Mouse (Mus musculus): ENCODE measurements around the gene Rps29.
A peak's percentile ranks its signal among the peaks of the same experiment; 100 is the strongest.
"Not testable (repeated sequence)": the region's sequence is repeated elsewhere in the genome, so short reads cannot be mapped to it uniquely, and the experiment has no call there.

The Rps29 gene

DNA sequence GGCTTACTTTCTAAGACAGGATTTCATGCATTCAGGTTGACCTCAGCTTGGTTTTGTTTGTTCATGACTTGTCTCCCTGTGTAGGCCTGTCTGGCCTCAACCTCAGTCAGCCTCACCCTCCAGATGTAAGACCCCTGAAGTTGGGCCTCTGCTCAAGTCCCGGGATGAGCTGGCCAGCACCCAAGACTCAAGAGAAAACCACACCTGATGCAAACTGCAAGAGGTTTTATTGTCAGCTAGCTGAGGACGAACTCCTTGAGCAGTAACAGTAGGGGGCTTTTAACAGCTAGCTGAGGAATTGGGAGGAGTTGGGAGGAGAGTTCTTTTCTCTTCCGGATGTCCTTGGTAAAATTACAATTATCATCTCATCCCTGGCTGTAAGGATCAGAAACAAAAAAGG lies 18.5 kb upstream of the Rps29 start:
- no peak for DNase-seq

GRCm38 (mm10) chr12:69175975-69176374 lies 17.0 kb upstream of the Rps29 start:
- no peak for DNase-seq

DNA sequence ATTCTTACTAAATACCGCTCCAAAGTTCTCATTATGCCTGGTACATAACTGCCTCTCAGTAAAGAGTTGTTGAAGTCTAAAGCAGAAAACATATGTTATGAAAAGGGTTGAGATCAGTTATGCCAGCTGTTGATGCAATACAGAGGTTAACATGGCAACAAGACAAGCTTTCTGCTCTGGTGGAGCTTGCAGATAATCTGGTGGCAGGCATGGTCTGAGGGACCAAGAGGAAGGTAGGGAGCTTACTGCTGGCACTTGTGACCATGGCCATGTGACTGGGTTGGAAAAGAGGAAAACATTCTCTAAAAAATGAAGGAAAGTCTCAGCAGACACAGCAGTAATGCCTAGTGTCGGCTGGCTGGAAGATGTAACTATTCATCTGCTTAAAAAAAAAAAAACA lies 12.3 kb upstream of the Rps29 start:
- no peak for DNase-seq

DNA sequence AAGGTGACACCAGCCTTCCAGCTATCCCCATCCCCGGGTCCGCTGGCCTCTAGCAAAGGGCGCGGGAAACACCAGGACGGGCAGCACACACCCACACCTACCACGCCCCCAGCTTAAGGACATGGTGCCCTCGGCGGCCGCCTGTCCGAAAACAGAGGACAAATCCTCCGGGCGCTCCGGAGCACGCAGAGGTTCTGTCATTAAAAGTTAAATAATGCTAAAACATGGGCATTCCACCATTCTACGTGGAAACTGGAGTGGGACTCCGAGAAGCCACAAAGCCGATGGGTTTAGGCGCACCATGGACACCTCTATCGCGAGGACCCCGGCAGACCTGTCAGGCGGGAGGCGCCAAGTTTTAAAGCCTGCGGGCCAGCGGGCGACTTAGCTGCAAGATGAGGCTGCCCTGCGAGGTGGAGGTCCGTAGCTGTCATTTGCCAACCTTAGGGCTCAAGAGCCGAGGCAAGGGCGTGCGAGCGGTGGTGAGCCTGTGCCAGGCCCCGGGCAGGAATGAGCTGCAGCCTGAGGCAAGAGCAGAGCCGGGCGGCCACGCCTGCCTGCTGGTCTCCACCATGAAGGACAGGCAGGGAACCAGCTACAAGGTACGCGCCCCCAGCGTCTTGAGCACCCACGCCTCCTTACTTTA lies 9.6 kb upstream of the Rps29 start, which contains the start of gene Lrr1:
Gene Lrr1, plus strand, starts transcription at position 354 of the 646 bp plus-strand sequence.
- DNase-seq = peak; percentile 94

DNA sequence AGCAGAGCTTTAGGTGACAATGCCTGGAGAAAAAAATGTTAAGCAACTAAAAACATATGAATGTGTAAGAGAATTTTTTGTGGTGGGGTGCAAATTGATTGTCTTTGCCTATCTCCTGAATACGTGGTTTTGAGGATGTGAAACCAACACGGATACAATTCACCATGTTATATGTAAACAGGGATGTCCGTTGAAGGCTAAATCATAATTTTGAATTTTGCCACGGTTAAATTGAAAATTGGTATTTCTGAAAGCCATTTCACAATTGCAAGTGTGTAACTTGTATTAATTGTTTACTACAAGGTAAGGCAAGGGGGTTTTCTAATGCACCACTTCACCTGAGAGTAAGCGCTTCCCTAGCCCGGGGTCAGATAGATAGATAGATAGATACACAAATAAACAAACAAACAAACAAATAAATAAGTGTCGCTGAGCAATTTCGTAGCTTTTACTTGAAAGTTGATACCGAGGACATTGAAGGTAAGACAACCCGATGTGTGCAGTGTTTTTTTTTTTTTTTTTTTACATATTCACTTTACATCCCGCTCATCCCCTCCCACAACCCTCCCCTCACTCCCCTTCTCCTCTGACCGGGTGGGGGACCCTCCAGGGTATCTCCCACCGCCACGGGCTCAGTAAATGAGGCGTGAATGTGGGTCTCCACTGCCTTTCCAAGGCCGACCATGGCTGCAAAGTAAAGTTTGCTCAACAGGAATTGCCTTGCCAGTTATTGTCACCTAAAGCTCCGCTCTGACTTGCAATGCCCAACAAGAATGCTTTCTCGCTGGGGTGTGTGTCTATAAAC lies 8.9 kb upstream of the Rps29 start:
- DNase-seq = no peak

DNA sequence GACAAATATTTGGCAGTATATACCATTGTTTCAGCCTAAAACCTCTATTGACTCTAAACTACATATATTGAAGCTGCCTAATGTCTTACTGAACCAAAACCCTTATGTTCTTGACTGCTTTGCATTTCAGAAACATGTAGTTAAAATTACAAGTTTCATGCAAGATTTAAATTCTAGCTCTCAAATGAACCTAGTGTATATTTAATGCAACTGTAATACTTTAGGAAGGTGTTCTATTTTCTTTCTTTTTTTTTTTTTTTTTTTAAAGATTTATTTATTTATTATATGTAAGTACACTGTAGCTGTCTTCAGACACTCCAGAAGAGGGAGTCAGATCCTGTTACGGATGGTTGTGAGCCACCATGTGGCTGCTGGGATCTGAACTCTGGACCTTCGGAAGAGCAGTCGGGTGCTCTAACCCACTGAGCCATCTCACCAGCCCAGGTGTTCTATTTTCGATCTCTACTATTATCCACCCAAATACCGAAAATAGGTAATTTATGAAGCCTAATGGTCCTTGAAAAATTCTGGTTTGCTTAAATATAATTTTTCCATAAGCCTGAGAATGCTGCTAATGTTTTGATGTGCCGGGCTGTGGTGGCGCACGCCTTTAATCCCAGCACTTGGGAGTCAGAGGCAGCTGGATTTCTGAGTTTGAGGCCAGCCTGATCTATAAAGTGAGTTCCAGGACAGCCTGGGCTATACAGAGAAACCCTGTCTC lies 8.0 kb upstream of the Rps29 start:
- DNase-seq = not testable (repeated sequence)

- no peak for DNase-seq
Measured at GRCm38 (mm10) chr12:69164904-69165303, 5.9 kb upstream of the Rps29 start.

GRCm38 (mm10) chr12:69163586-69163985 lies 4.6 kb upstream of the Rps29 start:
- DNase-seq = not testable (repeated sequence)

DNA sequence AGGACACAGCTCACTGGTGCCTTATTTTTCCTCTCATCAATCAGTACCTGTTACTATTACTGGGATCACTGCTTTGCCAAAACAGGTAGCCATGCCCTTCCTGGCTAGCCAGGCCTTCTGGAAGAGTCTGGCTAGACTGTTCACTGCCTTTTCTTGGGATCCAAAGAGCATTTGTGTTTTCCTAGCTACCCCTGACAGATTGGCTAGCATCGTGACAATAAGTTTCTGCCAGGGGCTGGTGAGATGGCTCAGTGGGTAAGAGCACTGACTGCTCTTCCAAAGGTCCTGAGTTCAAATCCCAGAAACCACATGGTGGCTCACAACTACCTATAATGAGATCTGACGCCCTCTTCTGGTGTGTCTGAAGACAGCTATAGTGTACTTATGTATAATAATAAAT lies 1.7 kb upstream of the Rps29 start:
- DNase-seq = not testable (repeated sequence)

DNA sequence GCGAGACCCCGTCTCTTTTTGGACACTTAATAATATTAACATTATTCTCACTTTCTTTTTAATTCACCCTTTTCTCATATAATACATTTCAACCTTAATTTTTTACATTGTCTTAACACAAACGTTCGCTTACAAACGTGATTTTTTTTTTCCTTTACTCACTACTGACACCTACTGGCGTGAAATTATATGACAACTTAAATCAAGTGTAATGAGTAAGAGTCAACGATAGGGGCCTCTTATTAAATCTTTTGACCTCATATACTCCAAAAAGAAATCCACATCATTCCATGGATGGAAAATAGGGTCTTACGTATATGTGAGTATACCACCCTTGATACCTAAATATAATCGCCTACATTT lies 573 bp upstream of the Rps29 start:
- DNase-seq = peak; percentile 75

- no peak for DNase-seq
Measured at GRCm38 (mm10) chr12:69158366-69158764, 621 bp downstream of the Rps29 start.

- no peak for DNase-seq
Measured at GRCm38 (mm10) chr12:69157107-69157506, 1.9 kb downstream of the Rps29 start.

- no peak for DNase-seq
Measured at GRCm38 (mm10) chr12:69156436-69156835, 2.5 kb downstream of the Rps29 start.

GRCm38 (mm10) chr12:69155923-69156322 lies 3.1 kb downstream of the Rps29 start:
- DNase-seq = no peak

GRCm38 (mm10) chr12:69150049-69150448 lies 8.9 kb downstream of the Rps29 start:
- no peak for DNase-seq

DNA sequence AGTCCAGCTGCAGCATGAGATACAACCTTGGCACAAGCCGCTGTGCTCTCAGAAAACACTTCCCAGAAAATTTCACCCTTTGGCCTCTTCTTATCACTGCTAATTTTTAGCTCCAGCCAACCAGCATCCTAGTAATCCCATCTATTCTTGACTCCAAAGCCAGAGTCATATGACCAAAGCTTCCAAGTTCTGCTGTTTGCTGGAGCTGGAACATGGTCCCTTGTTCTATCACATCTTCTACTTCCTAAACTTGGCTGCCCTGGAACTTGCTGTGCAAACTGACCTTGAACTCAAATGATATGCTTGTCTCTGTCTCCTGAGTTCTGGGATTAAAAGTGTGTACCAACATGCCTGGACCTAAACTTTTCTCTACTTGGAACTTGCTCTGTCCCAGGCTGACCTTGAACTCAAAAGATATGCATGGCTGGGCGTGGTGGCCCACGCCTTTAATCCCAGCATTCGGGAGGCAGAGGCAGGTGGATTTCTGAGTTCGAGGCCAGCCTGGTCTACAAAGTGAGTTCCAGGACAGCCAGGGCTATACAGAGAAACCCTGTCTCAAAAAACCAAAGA lies 11.7 kb downstream of the Rps29 start:
- DNase-seq = no peak

DNA sequence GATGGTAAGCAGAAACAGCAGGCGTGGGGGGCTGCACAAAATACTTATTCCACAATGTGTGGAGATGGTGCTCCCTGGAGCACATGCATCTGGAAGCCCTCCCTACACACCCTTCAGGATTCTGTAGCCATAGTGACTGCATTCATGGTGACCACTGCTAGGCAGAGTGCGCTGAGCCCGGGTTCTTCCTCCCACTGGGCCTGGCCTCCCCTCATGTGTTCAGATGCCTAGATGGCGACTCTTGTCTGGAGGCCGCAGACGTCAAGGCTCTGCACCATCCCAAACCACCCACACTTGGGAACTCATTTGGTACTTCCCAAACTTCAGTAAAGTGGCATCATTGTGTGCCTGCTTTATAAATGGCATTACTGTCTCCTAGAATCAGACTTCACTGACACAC lies 15.5 kb downstream of the Rps29 start:
- no peak for DNase-seq

- DNase-seq = no peak
Measured at GRCm38 (mm10) chr12:69139841-69140240, 19.1 kb downstream of the Rps29 start.

- DNase-seq = no peak
Measured at GRCm38 (mm10) chr12:69139201-69139600, 19.8 kb downstream of the Rps29 start.

GRCm38 (mm10) chr12:69131981-69132380 lies 27.0 kb downstream of the Rps29 start:
- peak; percentile 35 for DNase-seq

DNA sequence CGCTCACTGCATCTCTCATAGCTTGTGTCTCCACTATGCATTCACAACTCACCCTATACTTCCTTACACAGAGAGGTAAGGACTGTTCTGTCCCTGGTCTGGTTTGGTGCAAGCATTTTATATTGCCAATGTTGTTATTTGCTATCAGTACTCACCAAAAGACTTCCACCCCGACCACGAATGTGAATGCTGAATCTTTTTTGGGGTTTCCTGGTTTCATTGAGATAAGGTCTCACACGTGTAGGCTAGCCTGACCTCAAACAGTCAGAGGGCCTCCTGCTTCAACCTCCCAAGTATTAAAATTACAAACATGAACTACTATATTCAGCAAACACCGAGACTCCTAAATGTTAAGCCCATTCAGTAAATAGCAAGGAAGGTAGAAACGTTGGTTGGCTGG lies 27.7 kb downstream of the Rps29 start:
- no peak for DNase-seq

- no peak for DNase-seq
Measured at GRCm38 (mm10) chr12:69130486-69130885, 28.5 kb downstream of the Rps29 start.

DNA sequence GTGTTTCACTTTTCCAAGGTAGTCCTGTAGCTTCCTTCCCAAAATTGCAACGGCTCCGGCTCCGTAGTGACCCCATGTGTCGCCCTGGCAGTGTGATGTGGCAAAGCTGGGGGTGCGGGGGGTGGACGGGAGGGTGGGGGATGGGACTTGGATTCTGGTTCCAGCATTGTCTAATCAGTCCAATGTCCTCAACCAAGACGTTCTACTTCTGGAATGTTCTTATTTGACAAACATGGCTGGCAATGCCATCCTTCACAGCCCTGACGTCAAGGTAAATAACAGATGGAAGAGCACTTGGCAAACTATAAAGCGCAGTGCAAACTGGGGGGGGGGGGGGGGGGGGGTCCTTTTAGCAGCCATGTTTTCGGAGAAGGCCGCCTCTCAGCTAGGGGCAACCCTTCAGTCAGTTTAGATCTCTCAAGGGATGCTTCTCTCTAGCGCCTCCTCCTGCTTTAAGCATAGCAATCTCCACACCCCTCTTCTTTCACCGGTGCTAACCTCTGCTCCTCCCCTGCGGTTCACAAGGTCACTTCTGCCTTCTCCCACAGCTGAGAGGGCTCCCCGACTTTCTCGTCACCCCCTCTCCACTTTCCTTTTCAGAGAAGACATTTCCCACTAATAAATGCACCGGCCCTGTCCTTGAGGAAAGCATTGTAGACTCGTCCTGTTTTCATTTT lies 29.2 kb downstream of the Rps29 start:
- no peak for DNase-seq

Measured in kidney, adult 9 months (tissue).